Mouse (Mus musculus): ENCODE data around the gene Arhgef10l. TPM values are rescaled to one million over a fixed set of nuclear protein-coding genes. Genes with fewer than 3 reads are reported as not detected.

Arhgef10l gene
- polyA plus RNA-seq, 1 experiment: 14.2 TPM

DNA sequence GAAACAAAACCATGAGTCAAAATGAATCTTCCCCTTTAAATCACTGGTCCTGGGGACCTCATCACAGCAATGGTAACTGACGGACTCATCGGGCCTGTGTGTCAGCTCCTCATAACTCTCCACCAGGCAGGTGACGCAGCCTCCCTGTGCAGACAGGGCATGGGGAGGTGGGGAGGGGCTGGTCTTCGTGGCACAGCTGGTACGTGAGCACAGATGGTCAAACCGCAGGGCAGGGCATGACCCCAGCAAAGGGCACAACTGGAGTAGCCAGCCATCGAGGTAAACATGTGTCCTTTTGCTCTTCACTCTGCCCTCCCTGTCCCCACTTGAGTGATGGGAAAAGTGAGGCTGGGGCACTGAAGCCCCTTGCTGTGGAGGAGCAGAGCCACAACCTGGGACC is 59.0 kb downstream of the Arhgef10l start:
- 82% methylated on average over 7 of the region's 7 CpGs for WGBS
- Histone ChIP-seq H3K27me3 (ENCODE audit: control insufficient read depth, insufficient read depth, low read length) (no peaks in the 10 kb centered on the region), H3K36me3 (ENCODE audit: control insufficient read depth, insufficient read depth, low read length) (0 out of 2 replicates have a peak, but pooled peaks cover 1% of the 10 kb centered on the region), H3K4me1 (ENCODE audit: control insufficient read depth, insufficient read depth, insufficient read length, low read length) (peaks cover 8% of the 10 kb centered on the region), H3K27ac (ENCODE audit: insufficient read depth, low read depth, low read length) (no peak overlapping the region), H3K4me3 (ENCODE audit: low read depth, low read length) (no peak overlapping the region)
- TF ChIP-seq POLR2A (IDR thresholded peaks at IDR 0.05; ENCODE audit: low read depth, low read length): no peak
- TF ChIP-seq CTCF (IDR thresholded peaks at IDR 0.05; ENCODE audit: extremely low read depth, insufficient read length, insufficient replicate concordance, low read depth, low read length): no peak

DNA sequence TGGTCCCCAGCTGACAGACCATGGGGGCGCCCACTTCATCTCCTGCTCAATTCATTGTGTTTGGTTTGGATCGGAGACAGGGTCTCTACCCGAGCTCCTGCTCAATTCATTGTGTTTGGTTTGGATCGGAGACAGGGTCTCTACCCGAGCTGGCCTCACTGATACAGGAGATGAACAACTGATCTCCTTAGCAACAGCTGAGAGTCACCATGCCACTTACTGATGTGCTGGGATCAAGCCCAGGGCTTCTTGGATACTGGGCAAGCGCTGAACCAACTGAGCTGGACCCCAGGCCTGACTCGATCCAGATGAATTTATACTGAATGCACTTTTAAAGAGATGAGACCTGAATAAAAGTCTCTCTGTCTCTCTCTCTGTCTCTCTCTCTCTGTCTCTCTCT is 59.6 kb downstream of the Arhgef10l start:
- 87% methylated on average over 7 of the region's 7 CpGs for WGBS

DNA sequence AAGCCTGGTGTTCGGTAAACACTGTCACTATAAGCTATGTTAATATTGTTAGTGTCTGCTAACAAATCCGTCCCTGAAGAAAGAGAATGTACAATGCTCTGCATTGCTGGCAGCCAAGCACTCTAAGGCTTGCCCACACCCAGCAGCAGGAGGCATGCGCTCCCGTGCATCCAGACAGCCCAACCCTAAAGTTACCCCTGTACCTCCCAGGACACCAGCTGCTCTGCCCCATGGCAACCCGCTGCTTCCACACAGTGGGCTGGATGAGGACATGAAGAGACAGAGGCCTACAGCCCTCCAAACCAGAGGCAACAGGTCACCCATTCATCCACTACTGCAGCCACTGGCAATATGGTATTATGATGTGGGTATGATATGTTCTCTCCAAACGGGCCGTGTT is 60.0 kb downstream of the Arhgef10l start:
- peaks cover 10% of the 10 kb centered on the region for H3K4me1 ChIP-seq (ENCODE audit: control insufficient read depth, insufficient read depth, insufficient read length, low read length)
- H3K4me3 ChIP-seq (ENCODE audit: low read depth, low read length): no peak overlapping the region
- H3K36me3 ChIP-seq (ENCODE audit: control insufficient read depth, insufficient read depth, low read length): 0 out of 2 replicates have a peak, but pooled peaks cover 1% of the 10 kb centered on the region
- H3K27me3 ChIP-seq (ENCODE audit: control insufficient read depth, insufficient read depth, low read length): no peaks in the 10 kb centered on the region
- no peak overlapping the region for H3K27ac ChIP-seq (ENCODE audit: insufficient read depth, low read depth, low read length)
- no peak for TF ChIP-seq CTCF (IDR thresholded peaks at IDR 0.05; ENCODE audit: extremely low read depth, insufficient read length, insufficient replicate concordance, low read depth, low read length)
- TF ChIP-seq POLR2A (IDR thresholded peaks at IDR 0.05; ENCODE audit: low read depth, low read length): no peak
- 73% methylated on average over 7 of the region's 7 CpGs for whole genome bisulfite sequencing

More for the DNA sequence above, 59.6 kb downstream of the Arhgef10l start:
- Histone ChIP-seq H3K27ac (ENCODE audit: insufficient read depth, low read depth, low read length) (no peak overlapping the region), H3K4me3 (ENCODE audit: low read depth, low read length) (no peak overlapping the region), H3K27me3 (ENCODE audit: control insufficient read depth, insufficient read depth, low read length) (no peaks in the 10 kb centered on the region), H3K36me3 (ENCODE audit: control insufficient read depth, insufficient read depth, low read length) (0 out of 2 replicates have a peak, but pooled peaks cover 1% of the 10 kb centered on the region), H3K4me1 (ENCODE audit: control insufficient read depth, insufficient read depth, insufficient read length, low read length) (peaks cover 8% of the 10 kb centered on the region)
- TF ChIP-seq CTCF (IDR thresholded peaks at IDR 0.05; ENCODE audit: extremely low read depth, insufficient read length, insufficient replicate concordance, low read depth, low read length) (no peak), POLR2A (IDR thresholded peaks at IDR 0.05; ENCODE audit: low read depth, low read length) (no peak)

DNA sequence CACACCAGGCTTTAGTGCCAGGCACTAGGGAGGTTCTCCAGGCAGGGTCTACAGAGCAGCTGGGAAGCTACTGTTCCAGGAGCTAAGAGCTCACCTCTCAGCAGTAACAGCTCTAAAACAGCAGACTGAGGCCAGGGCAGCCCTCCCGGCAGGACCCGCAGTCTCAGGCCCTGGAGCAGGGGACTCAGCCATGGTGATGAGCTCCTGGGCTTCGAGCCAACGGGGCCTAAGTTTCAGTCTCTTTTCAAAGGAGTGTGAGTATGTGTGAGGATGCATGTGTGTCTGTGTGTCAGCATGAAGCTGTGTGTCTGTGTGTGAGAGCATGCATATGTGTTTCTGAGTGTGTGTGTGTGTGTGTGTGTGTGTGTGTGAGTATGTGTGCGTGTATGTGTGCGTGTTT is 60.6 kb downstream of the Arhgef10l start:
- 84% methylated on average over 6 of the region's 6 CpGs for WGBS

DNA sequence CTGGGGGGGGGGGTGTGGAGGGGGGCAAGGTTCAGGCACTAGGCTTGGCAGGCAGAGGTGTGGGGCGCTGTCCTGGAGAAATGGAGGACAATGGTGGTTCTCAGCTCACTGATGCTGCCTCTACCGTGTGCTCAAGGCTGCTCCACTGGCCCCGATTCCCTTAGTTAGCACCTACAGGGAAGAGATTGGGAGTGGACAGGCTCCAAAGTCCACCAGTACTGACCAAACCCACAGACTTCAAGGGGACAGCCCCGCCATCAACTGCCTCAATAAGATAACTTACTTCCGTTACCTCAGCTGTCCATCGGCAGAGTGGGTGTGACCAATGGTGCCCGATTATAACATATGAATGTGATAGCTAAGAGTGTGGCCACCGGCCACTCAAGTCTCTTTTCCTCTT is 61.3 kb downstream of the Arhgef10l start:
- H3K27me3 ChIP-seq (ENCODE audit: control insufficient read depth, insufficient read depth, low read length): no peaks in the 10 kb centered on the region
- peaks cover 10% of the 10 kb centered on the region for H3K4me1 ChIP-seq (ENCODE audit: control insufficient read depth, insufficient read depth, insufficient read length, low read length)
- WGBS: 39% methylated on average over 8 of the region's 8 CpGs
- H3K36me3 ChIP-seq (ENCODE audit: control insufficient read depth, insufficient read depth, low read length): no peaks in the 10 kb centered on the region
- no peak overlapping the region for H3K4me3 ChIP-seq (ENCODE audit: low read depth, low read length)
- H3K27ac ChIP-seq (ENCODE audit: insufficient read depth, low read depth, low read length): no peak overlapping the region
- TF ChIP-seq CTCF (IDR thresholded peaks at IDR 0.05; ENCODE audit: extremely low read depth, insufficient read length, insufficient replicate concordance, low read depth, low read length): no peak
- no peak for TF ChIP-seq POLR2A (IDR thresholded peaks at IDR 0.05; ENCODE audit: low read depth, low read length)

More for the DNA sequence above, 60.6 kb downstream of the Arhgef10l start:
- H3K36me3 ChIP-seq (ENCODE audit: control insufficient read depth, insufficient read depth, low read length): 0 out of 2 replicates have a peak, but pooled peaks cover 1% of the 10 kb centered on the region
- TF ChIP-seq CTCF (IDR thresholded peaks at IDR 0.05; ENCODE audit: extremely low read depth, insufficient read length, insufficient replicate concordance, low read depth, low read length): no peak
- no peak for TF ChIP-seq POLR2A (IDR thresholded peaks at IDR 0.05; ENCODE audit: low read depth, low read length)
- no peak overlapping the region for H3K27ac ChIP-seq (ENCODE audit: insufficient read depth, low read depth, low read length)
- H3K27me3 ChIP-seq (ENCODE audit: control insufficient read depth, insufficient read depth, low read length): no peaks in the 10 kb centered on the region
- no peak overlapping the region for H3K4me3 ChIP-seq (ENCODE audit: low read depth, low read length)
- peaks cover 10% of the 10 kb centered on the region for H3K4me1 ChIP-seq (ENCODE audit: control insufficient read depth, insufficient read depth, insufficient read length, low read length)

DNA sequence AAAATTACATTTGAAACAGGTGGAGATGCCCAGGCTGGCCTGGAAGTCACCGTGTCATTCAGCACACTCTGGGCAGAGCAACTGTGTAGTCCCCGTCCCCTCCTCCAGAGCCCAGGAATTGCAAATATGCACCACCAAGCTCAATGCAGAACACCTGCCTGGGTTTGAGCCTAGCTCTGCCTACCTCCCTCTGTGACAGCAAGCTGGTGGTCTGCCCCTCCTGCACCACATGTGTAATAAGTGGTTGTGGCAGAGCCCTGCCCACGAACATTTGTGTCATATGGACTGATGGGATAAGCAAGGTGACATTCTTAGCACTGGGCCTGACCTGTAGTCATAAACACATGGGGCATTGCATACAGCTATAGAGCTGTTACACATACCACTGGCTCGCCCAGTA is 63.8 kb downstream of the Arhgef10l start:
- H3K4me1 ChIP-seq (ENCODE audit: control insufficient read depth, insufficient read depth, insufficient read length, low read length): peaks cover 14% of the 10 kb centered on the region
- TF ChIP-seq CTCF (IDR thresholded peaks at IDR 0.05; ENCODE audit: extremely low read depth, insufficient read length, insufficient replicate concordance, low read depth, low read length): no peak
- no peak for TF ChIP-seq POLR2A (IDR thresholded peaks at IDR 0.05; ENCODE audit: low read depth, low read length)
- WGBS: 81% methylated on average over 4 of the region's 4 CpGs
- H3K27ac ChIP-seq (ENCODE audit: insufficient read depth, low read depth, low read length): no peak overlapping the region
- no peaks in the 10 kb centered on the region for H3K36me3 ChIP-seq (ENCODE audit: control insufficient read depth, insufficient read depth, low read length)
- H3K4me3 ChIP-seq (ENCODE audit: low read depth, low read length): no peak overlapping the region
- H3K27me3 ChIP-seq (ENCODE audit: control insufficient read depth, insufficient read depth, low read length): no peaks in the 10 kb centered on the region

DNA sequence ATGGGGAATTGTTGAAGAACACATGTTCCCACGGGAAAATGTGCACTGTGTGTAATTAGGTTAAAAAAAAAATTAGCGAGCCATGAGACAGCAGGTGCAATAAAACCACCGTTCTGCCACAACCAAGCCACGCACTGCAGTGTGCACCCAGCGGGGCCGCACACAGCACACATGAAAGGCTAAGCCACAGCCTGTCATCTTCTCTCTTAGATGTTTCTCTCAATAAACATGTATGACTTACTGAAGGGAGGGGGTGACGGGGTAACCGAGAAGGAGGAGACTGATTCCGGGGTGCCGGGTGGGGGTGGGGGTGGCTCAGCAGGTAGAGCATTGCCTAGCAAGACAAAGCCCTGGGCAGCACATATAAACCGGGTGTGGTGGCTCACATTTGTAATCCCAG is 64.7 kb downstream of the Arhgef10l start:
- no peak overlapping the region for H3K4me3 ChIP-seq (ENCODE audit: low read depth, low read length)
- WGBS: 51% methylated on average over 11 of the region's 11 CpGs
- peaks cover 14% of the 10 kb centered on the region for H3K4me1 ChIP-seq (ENCODE audit: control insufficient read depth, insufficient read depth, insufficient read length, low read length)
- no peaks in the 10 kb centered on the region for H3K27me3 ChIP-seq (ENCODE audit: control insufficient read depth, insufficient read depth, low read length)
- TF ChIP-seq POLR2A (IDR thresholded peaks at IDR 0.05; ENCODE audit: low read depth, low read length) (no peak), CTCF (IDR thresholded peaks at IDR 0.05; ENCODE audit: extremely low read depth, insufficient read length, insufficient replicate concordance, low read depth, low read length) (no peak)
- no peak overlapping the region for H3K27ac ChIP-seq (ENCODE audit: insufficient read depth, low read depth, low read length)
- no peaks in the 10 kb centered on the region for H3K36me3 ChIP-seq (ENCODE audit: control insufficient read depth, insufficient read depth, low read length)
